Mouse (Mus musculus) heart, adult 8-10 months (tissue): ENCODE data around the gene Ppp1r7. TPM values are rescaled to one million over a fixed set of nuclear protein-coding genes. Genes with fewer than 3 reads are reported as not detected.

ENCODE experiments used
- microRNA-seq: library from miRNA; unstranded; fragments of <30 nt; microRNA quantifications from one replicate; pipeline ENCODE4 v1.2.0, GENCODE M21; 2022
- total RNA-seq, 4 experiments: library from RNA; stranded (reverse); gene quantifications; 2 replicates each; pipeline ENCODE4 v1.2.4; 2022

The Ppp1r7 gene
- total RNA-seq, 4 experiments from 2014 or later = 22.9 to 30.2 (median 26.4) TPM

Small RNA genes lying within 50 kb of the gene (microRNA-seq; reads per million reads assigned to microRNA genes)
- not detected for gene Mir6345
- gene Mir6902 = not detected

Other genes with a start within 250 kb of the Ppp1r7 start
- 1 to 10 TPM; 1.1 to 2.2 (median 1.3) TPM for gene Kif1a, start 240.9 kb upstream of the Ppp1r7 start, total RNA-seq
- gene Agxt, start 207.6 kb upstream of the Ppp1r7 start, total RNA-seq = not detected
- not detected for gene 2310007B03Rik, start 181.9 kb upstream of the Ppp1r7 start, total RNA-seq
- gene Crocc2, start 174.1 kb upstream of the Ppp1r7 start, total RNA-seq = under 1 TPM in 3 of 4 experiments, not detected in 1; 0.06 to 0.09 (median 0.06) TPM
- gene Sned1, start 107.0 kb upstream of the Ppp1r7 start, total RNA-seq = 10 to 100 TPM in 1 of 4 experiments, 1 to 10 TPM in 3; 5.7 to 12.3 (median 7.2) TPM
- 10 to 100 TPM; 13.8 to 17.4 (median 14.7) TPM for gene Mterf4, start 36.9 kb upstream of the Ppp1r7 start, total RNA-seq
- under 1 TPM; 0.41 to 0.92 (median 0.68) TPM for gene Pask, start 628 bp downstream of the Ppp1r7 start, total RNA-seq
- not detected for gene Ano7, start 31.1 kb downstream of the Ppp1r7 start, total RNA-seq
- gene Hdlbp, start 136.0 kb downstream of the Ppp1r7 start, total RNA-seq = 100 to 1,000 TPM; 558 to 656 (median 619) TPM
- 10 to 100 TPM; 19.1 to 25.2 (median 22.3) TPM for gene Farp2, start 169.2 kb downstream of the Ppp1r7 start, total RNA-seq